Mouse (Mus musculus) heart, adult 2 months (tissue): ENCODE data around the gene Sdccag8. TPM values are rescaled to one million over a fixed set of nuclear protein-coding genes. Genes with fewer than 3 reads are reported as not detected.

ENCODE experiments used
- DNase-seq, 2 experiments: peaks; one replicate each; pipeline ENCODE4 v3.0.0; 2021
- H3K27ac ChIP-seq: fragments of 200-600 bp; 2 replicates; pipeline ENCODE4 v1.8.1; 2022
- H3K27me3 ChIP-seq: fragments of 200-500 bp; 2 replicates; pipeline ENCODE4 v1.6.1; 2012; ENCODE audit warnings: mild to moderate bottlenecking, low read length, inconsistent platforms, mixed read lengths; ENCODE audit not compliant: control insufficient read depth, insufficient read depth
- H3K36me3 ChIP-seq: fragments of 200-500 bp; 2 replicates; pipeline ENCODE4 v1.6.1; 2012; ENCODE audit warnings: low read length, inconsistent platforms; ENCODE audit not compliant: control insufficient read depth, insufficient read depth
- H3K4me1 ChIP-seq: fragments of 200-500 bp; 2 replicates; pipeline ENCODE4 v1.6.1; 2011; ENCODE audit warnings: low read length; ENCODE audit not compliant: control insufficient read depth, insufficient read depth
- H3K4me3 ChIP-seq: fragments of 200-600 bp; 2 replicates; pipeline ENCODE4 v1.8.1; 2022
- H3K79me2 ChIP-seq: fragments of 200-500 bp; replicated peaks from 2 replicates; pipeline ENCODE4 v1.6.1; 2012; ENCODE audit warnings: mild to moderate bottlenecking, inconsistent platforms, low read length, moderate library complexity, mixed read lengths; ENCODE audit not compliant: control insufficient read depth, insufficient read depth
- H3K9ac ChIP-seq: fragments of 200-500 bp; 2 replicates; pipeline ENCODE4 v1.6.1; 2012; ENCODE audit warnings: low read depth, mild to moderate bottlenecking, control low read depth, inconsistent platforms, low read length, mixed read lengths
- CTCF ChIP-seq: fragments of 200-600 bp; IDR thresholded peaks from 2 replicates; pipeline ENCODE4 v1.8.1; 2022; ENCODE audit warnings: antibody characterized with exemption, mild to moderate bottlenecking, moderate library complexity
- EP300 ChIP-seq: fragments of 200-500 bp; IDR thresholded peaks from 2 replicates; pipeline ENCODE4 v1.6.1; 2011; ENCODE audit warnings: low read depth, low read length, control low read depth; ENCODE audit not compliant: insufficient read depth
- POLR2A ChIP-seq: fragments of 200-500 bp; IDR thresholded peaks from 2 replicates; pipeline ENCODE4 v1.6.1; 2011; ENCODE audit warnings: mild to moderate bottlenecking, low read depth, low read length, control low read depth; ENCODE audit not compliant: insufficient read depth
- WGBS: fragments of 180-500 bp; shearing (Covaris S2); methylation state at CpG from one replicate; pipeline ENCODE4 v1.1.7; 2018; 5-methylcytosine and 5-hydroxymethylcytosine counted together
- intact Hi-C: fragments of 180-260 bp; cut with DNase I; formaldehyde crosslinking; loops from one replicate; pipeline ENCODE4 v1.15.1; 2025
- polyA plus RNA-seq: library from polyadenylated mRNA; depleted of rRNA; stranded (reverse); fragments of >200 nt; gene quantifications from 2 replicates; pipeline ENCODE4 v1.2.3, GENCODE M21; 2012
- total RNA-seq, 2 experiments: library from RNA; stranded (reverse); gene quantifications; 2 replicates each; pipeline ENCODE4 v1.2.3; 2021

The Sdccag8 gene
- total and polyA plus RNA-seq, 3 experiments, result 2.6 to 4.6 (median 3.5) TPM

GRCm38 (mm10) chr1:176826186-176826585, 11.7 kb downstream of the Sdccag8 start:
- Histone ChIP-seq H3K27ac (no peak overlapping the region), H3K27me3 (no peaks in the 10 kb centered on the region), H3K36me3 (peaks cover 8% of the 10 kb centered on the region), H3K4me3 (no peak overlapping the region), H3K9ac (no peak overlapping the region), H3K4me1 (peaks cover 10% of the 10 kb centered on the region), H3K79me2 (no peaks in the 10 kb centered on the region)
- WGBS, result 75% methylated on average over 11 of the region's 11 CpGs
- intact Hi-C loops, result no loop called here
- TF ChIP-seq CTCF, result no peak
- TF ChIP-seq EP300, result no peak
- TF ChIP-seq POLR2A, result no peak
- no peak for DNase-seq

- Histone ChIP-seq H3K36me3 (peaks cover 8% of the 10 kb centered on the region), H3K4me1 (peaks cover 10% of the 10 kb centered on the region), H3K27me3 (no peaks in the 10 kb centered on the region), H3K79me2 (no peaks in the 10 kb centered on the region), H3K27ac (0 out of 2 replicates have a peak overlapping the region, but pooled peaks have one; percentile 3), H3K4me3 (no peak overlapping the region), H3K9ac (no peak overlapping the region)
- DNase-seq, result no peak
- WGBS, result 87% methylated on average over 4 of the region's 4 CpGs
- no peak for TF ChIP-seq CTCF
- no peak for TF ChIP-seq POLR2A
- no peak for TF ChIP-seq EP300
- intact Hi-C loops, result no loop called here
These were observed 12.5 kb downstream of the Sdccag8 start for GRCm38 (mm10) chr1:176826931-176827330.

GRCm38 (mm10) chr1:176827365-176827764, 12.9 kb downstream of the Sdccag8 start:
- intact Hi-C loops, result no loop called here
- peak; percentile 57 to 72 for DNase-seq
- H3K9ac ChIP-seq, result no peak overlapping the region; the same call in 1 of the 2 replicates

GRCm38 (mm10) chr1:176827945-176828485, 13.6 kb downstream of the Sdccag8 start:
- 67% methylated on average over 5 of the region's 5 CpGs for WGBS
- H3K79me2 ChIP-seq, result no peaks in the 10 kb centered on the region
- TF ChIP-seq EP300 (no peak), CTCF (no peak), POLR2A (no peak)

More at GRCm38 (mm10) chr1:176827365-176827764, 12.9 kb downstream of the Sdccag8 start:
- 59% methylated on average over 4 of the region's 4 CpGs for WGBS
- TF ChIP-seq EP300, result 0 out of 2 replicates have a peak, but pooled peaks have one; percentile 34
- 0 out of 2 replicates have a peak, but pooled peaks have one; percentile 19 for TF ChIP-seq POLR2A
- TF ChIP-seq CTCF, result no peak
- H3K27ac ChIP-seq, result peak overlapping the region; percentile 52
- no peak overlapping the region for H3K4me3 ChIP-seq
- H3K4me1 ChIP-seq, result peaks cover 10% of the 10 kb centered on the region
- peaks cover 8% of the 10 kb centered on the region for H3K36me3 ChIP-seq
- no peaks in the 10 kb centered on the region for H3K27me3 ChIP-seq
- no peaks in the 10 kb centered on the region for H3K79me2 ChIP-seq

GRCm38 (mm10) chr1:176828666-176829065, 14.2 kb downstream of the Sdccag8 start:
- no peaks in the 10 kb centered on the region for H3K79me2 ChIP-seq
- TF ChIP-seq POLR2A, result no peak
- TF ChIP-seq CTCF, result no peak
- no peak for TF ChIP-seq EP300
- H3K4me3 ChIP-seq, result no peak overlapping the region
- peaks cover 7% of the 10 kb centered on the region for H3K4me1 ChIP-seq
- intact Hi-C loops, result no loop called here
- no peak overlapping the region; the same call in 1 of the 2 replicates for H3K27ac ChIP-seq
- no peaks in the 10 kb centered on the region for H3K27me3 ChIP-seq
- H3K36me3 ChIP-seq, result peaks cover 7% of the 10 kb centered on the region
- no peak overlapping the region for H3K9ac ChIP-seq
- 73% methylated on average over 12 of the region's 12 CpGs for WGBS
- DNase-seq, result no peak

More at GRCm38 (mm10) chr1:176827945-176828485, 13.6 kb downstream of the Sdccag8 start:
- DNase-seq, result no peak
- Histone ChIP-seq H3K4me3 (no peak overlapping the region), H3K27ac (peak overlapping the region; percentile 52), H3K9ac (no peak overlapping the region), H3K36me3 (peaks cover 8% of the 10 kb centered on the region), H3K27me3 (no peaks in the 10 kb centered on the region), H3K4me1 (peaks cover 10% of the 10 kb centered on the region)
- intact Hi-C loops, result no loop called here

GRCm38 (mm10) chr1:176832071-176832470, 17.6 kb downstream of the Sdccag8 start:
- Histone ChIP-seq H3K36me3 (peaks cover 6% of the 10 kb centered on the region), H3K27me3 (0 out of 2 replicates have a peak, but pooled peaks cover 3% of the 10 kb centered on the region), H3K9ac (no peak overlapping the region), H3K4me3 (no peak overlapping the region), H3K79me2 (no peaks in the 10 kb centered on the region), H3K4me1 (peaks cover 3% of the 10 kb centered on the region), H3K27ac (no peak overlapping the region)
- WGBS, result 49% methylated on average over 2 of the region's 2 CpGs
- no peak for DNase-seq
- intact Hi-C loops, result no loop called here
- TF ChIP-seq CTCF (no peak), EP300 (no peak), POLR2A (no peak)
